Mouse (Mus musculus) kidney, adult 2 months (tissue): ENCODE results near the gene Olfr645.

Experiments used
- CTCF ChIP-seq: fragments of 200-500 bp; conservative IDR thresholded peaks from 2 replicates; pipeline ENCODE4 v1.5.1; 2011; ENCODE audit warnings: low read depth, mild to moderate bottlenecking, control low read depth, low read length, moderate library complexity, mixed read lengths; ENCODE audit not compliant: insufficient read depth, insufficient read length
- POLR2A ChIP-seq: fragments of 200-500 bp; IDR thresholded peaks from one replicate; pipeline ENCODE4 v1.6.1; 2011; ENCODE audit warnings: low read depth, low read length, control low read depth

DNA sequence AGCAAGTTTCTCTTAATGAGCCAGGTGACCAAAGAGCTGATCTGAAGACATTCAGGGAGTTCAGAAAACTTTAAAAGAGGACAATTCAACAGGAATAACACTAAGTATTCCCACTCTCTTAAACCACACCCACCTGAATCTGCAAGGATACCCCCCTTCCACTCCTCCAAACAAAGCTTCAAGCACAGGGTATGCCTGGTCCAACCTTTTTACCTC, 19.4 kb upstream of the Olfr645 start, which contains the start of gene Olfr646:
- no peak for TF ChIP-seq CTCF
- no peak for TF ChIP-seq POLR2A
